Mouse (Mus musculus) left cerebral cortex, postnatal 14 days (tissue): ENCODE data around the gene Fbln2. TPM values are rescaled to one million over a fixed set of nuclear protein-coding genes. Genes with fewer than 3 reads are reported as not detected.

Source experiments
- DNase-seq, 2 experiments: peaks; one replicate each; pipeline ENCODE4 v3.0.0; 2021 to 2022; ENCODE audit warnings: low spot score in 2 of 2, mixed read lengths in 1 of 2
- intact Hi-C: fragments of 180-260 bp; cut with DNase I; formaldehyde crosslinking; loops from one replicate; pipeline ENCODE4 v1.15.1; 2025
- total RNA-seq, 2 experiments: library from RNA; stranded (reverse); gene quantifications; 2 replicates each; pipeline ENCODE4 v1.2.3; 2021

The Fbln2 gene
- total RNA-seq, 2 experiments from 2014 or later = 9.6 to 9.9 TPM

- DNase-seq = peak; percentile 50 to 78
- intact Hi-C loops = no loop called here
These were observed 47.3 kb downstream of the Fbln2 start for GRCm38 (mm10) chr6:91259440-91260120.

GRCm38 (mm10) chr6:91260347-91260986 lies 48.2 kb downstream of the Fbln2 start:
- intact Hi-C loops = no loop called here
- no peak for DNase-seq

GRCm38 (mm10) chr6:91260987-91261367 lies 48.7 kb downstream of the Fbln2 start:
- intact Hi-C loops = no loop called here
- DNase-seq = no peak

- DNase-seq = no peak
- intact Hi-C loops = no loop called here
These were observed 53.4 kb downstream of the Fbln2 start for GRCm38 (mm10) chr6:91265616-91266015.

GRCm38 (mm10) chr6:91266647-91267046 lies 54.4 kb downstream of the Fbln2 start:
- intact Hi-C loops = no loop called here
- no peak for DNase-seq

- intact Hi-C loops = no loop called here
- DNase-seq = no peak
These were observed 56.1 kb downstream of the Fbln2 start for GRCm38 (mm10) chr6:91268318-91268717.

GRCm38 (mm10) chr6:91277549-91277948 lies 65.3 kb downstream of the Fbln2 start:
- peak; percentile 59 to 82 for DNase-seq
- intact Hi-C loops = no loop called here

GRCm38 (mm10) chr6:91278302-91278701 lies 66.0 kb downstream of the Fbln2 start:
- intact Hi-C loops = loop anchor here (2.0 kb wide), 1 partner anchor 106 kb away; no protein-coding TSS in a partner anchor
- no peak for DNase-seq

GRCm38 (mm10) chr6:91279477-91279876 lies 67.2 kb downstream of the Fbln2 start:
- intact Hi-C loops = loop anchor here (2.0 kb wide), 1 partner anchor 107 kb away; no protein-coding TSS in a partner anchor
- DNase-seq = no peak

GRCm38 (mm10) chr6:91281206-91281605 lies 69.0 kb downstream of the Fbln2 start:
- intact Hi-C loops = loop anchor here (2.0 to 10.0 kb wide), 2 partner anchors 116 to 466 kb away; no protein-coding TSS in a partner anchor
- DNase-seq = peak; percentile 92 to 96

- intact Hi-C loops = loop anchor here (2.0 to 10.0 kb wide), 2 partner anchors 117 to 467 kb away; no protein-coding TSS in a partner anchor
- no peak for DNase-seq
These were observed 69.5 kb downstream of the Fbln2 start for GRCm38 (mm10) chr6:91281747-91282146.

GRCm38 (mm10) chr6:91283031-91283430 lies 70.8 kb downstream of the Fbln2 start:
- intact Hi-C loops = loop anchor here (10.0 kb wide), 1 partner anchor 468 kb away; no protein-coding TSS in a partner anchor

GRCm38 (mm10) chr6:91284521-91285449 lies 72.5 kb downstream of the Fbln2 start:
- intact Hi-C loops = loop anchor here (5.0 to 10.0 kb wide), 2 partner anchors 73 to 470 kb away; no protein-coding TSS in a partner anchor
- DNase-seq = peak; percentile 36 to 68

More at GRCm38 (mm10) chr6:91283031-91283430, 70.8 kb downstream of the Fbln2 start:
- DNase-seq = no peak

- DNase-seq = peak; percentile 74 to 84
- intact Hi-C loops = loop anchor here (5.0 to 10.0 kb wide), 2 partner anchors 72 to 471 kb away; no protein-coding TSS in a partner anchor
These were observed 73.2 kb downstream of the Fbln2 start for GRCm38 (mm10) chr6:91285450-91285790.

GRCm38 (mm10) chr6:91285814-91286545 lies 73.7 kb downstream of the Fbln2 start:
- DNase-seq = no peak

GRCm38 (mm10) chr6:91286624-91287023 lies 74.4 kb downstream of the Fbln2 start:
- DNase-seq = peak; percentile 87

More at GRCm38 (mm10) chr6:91285814-91286545, 73.7 kb downstream of the Fbln2 start:
- intact Hi-C loops = loop anchor here (1.0 to 10.0 kb wide), 3 partner anchors 71 to 471 kb away; partner anchors contain the start of gene Wnt7a

GRCm38 (mm10) chr6:91287148-91287547 lies 74.9 kb downstream of the Fbln2 start:
- no peak for DNase-seq
- intact Hi-C loops = loop anchor here (5.0 to 10.0 kb wide), 2 partner anchors 70 to 472 kb away; no protein-coding TSS in a partner anchor

More at GRCm38 (mm10) chr6:91286624-91287023, 74.4 kb downstream of the Fbln2 start:
- intact Hi-C loops = loop anchor here (1.0 to 10.0 kb wide), 3 partner anchors 71 to 472 kb away; partner anchors contain the start of gene Wnt7a

GRCm38 (mm10) chr6:91287636-91288035 lies 75.4 kb downstream of the Fbln2 start:
- DNase-seq = no peak
- intact Hi-C loops = loop anchor here (5.0 to 10.0 kb wide), 2 partner anchors 70 to 473 kb away; no protein-coding TSS in a partner anchor
